Mouse (Mus musculus) heart, postnatal 14 days (tissue): ENCODE measurements around the gene Zfp426. TPM values are rescaled to one million over a fixed set of nuclear protein-coding genes. Genes with fewer than 3 reads are reported as not detected.

Experiments used
- DNase-seq, 2 experiments: peaks; one replicate each; pipeline ENCODE4 v3.0.0; 2021 to 2022
- intact Hi-C: fragments of 180-260 bp; cut with DNase I; formaldehyde crosslinking; loops from one replicate; pipeline ENCODE4 v1.15.1; 2025
- total RNA-seq, 2 experiments: library from RNA; stranded (reverse); gene quantifications; 2 replicates each; pipeline ENCODE4 v1.2.3; 2021

The Zfp426 gene
- total RNA-seq, 2 experiments from 2014 or later: 12.4 to 13.1 TPM

GRCm38 (mm10) chr9:20466761-20467442, 25.6 kb downstream of the Zfp426 start:
- peak; percentile 49 to 79 for DNase-seq
- intact Hi-C loops: loop anchor here (1.0 to 10.0 kb wide), 5 partner anchors 79 to 368 kb away; partner anchors contain the start of genes Fbxl12 and Ubl5

GRCm38 (mm10) chr9:20459377-20460317, 32.9 kb downstream of the Zfp426 start, which contains the start of gene Zfp26:
Zfp26 (minus strand) TSS chr9:20460162.
- peak; percentile 68 to 72 for DNase-seq

GRCm38 (mm10) chr9:20453647-20454046, 38.9 kb downstream of the Zfp426 start:
- intact Hi-C loops: no loop called here
- DNase-seq: no peak

More at GRCm38 (mm10) chr9:20459377-20460317, 32.9 kb downstream of the Zfp426 start, which contains the start of gene Zfp26:
- intact Hi-C loops: loop anchor here (1.0 to 10.0 kb wide), 4 partner anchors 74 to 375 kb away; partner anchors contain the start of genes Fbxl12, Ubl5 and Zfp560

DNA sequence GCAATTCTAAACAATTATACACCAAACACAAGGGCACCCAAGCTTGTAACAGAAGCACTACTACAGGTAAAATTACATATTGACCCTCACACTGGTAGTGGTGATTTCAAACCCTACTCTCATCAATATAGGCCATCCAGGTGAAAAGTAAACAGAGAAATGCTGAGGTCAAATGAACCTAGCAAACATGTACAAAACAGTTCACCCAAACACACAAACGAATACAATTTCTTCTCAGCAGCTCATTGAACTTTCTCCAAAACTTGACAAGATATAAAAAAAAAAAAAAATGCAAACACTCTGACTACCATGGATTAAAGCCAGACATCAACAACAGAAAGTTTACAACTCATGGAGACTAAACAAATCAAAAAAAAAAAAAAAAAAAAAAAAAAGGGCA, 41.1 kb downstream of the Zfp426 start:
- DNase-seq: no peak
- intact Hi-C loops: no loop called here

GRCm38 (mm10) chr9:20443183-20443783, 49.3 kb downstream of the Zfp426 start:
- no peak for DNase-seq
- intact Hi-C loops: no loop called here

DNA sequence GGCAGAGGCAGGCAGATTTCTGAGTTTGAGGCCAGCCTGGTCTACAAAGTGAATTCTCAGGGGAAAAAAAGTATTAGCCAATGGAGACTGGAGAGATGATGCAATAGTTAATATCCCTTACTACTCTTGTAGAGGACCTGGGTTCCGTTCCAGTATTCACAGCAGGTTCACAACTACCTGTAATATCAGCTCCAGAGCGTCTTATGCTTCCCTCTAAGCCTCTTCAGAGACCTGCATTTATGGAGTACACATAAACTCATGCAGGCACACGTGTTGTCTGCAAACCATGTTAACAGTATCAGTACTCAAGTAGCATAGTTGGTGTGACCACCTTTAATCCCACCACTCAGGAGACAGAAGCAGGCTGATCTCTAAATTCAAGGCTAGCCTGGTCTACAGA, 62.5 kb downstream of the Zfp426 start:
- intact Hi-C loops: no loop called here

More for the DNA sequence above, 62.5 kb downstream of the Zfp426 start:
- DNase-seq: no peak

Other genes starting within 250 kb of the Zfp426 start
- not detected for gene Olfr39, start 210.4 kb downstream of the Zfp426 start, total RNA-seq
- not detected for gene Olfr873, start 194.2 kb downstream of the Zfp426 start, total RNA-seq
- gene Olfr18, start 156.7 kb downstream of the Zfp426 start, total RNA-seq: not detected
- 10 to 100 TPM; 11.9 TPM for gene Zfp560, start 107.6 kb downstream of the Zfp426 start, total RNA-seq
- 10 to 100 TPM; 14.3 to 15.3 TPM for gene Zfp26, start 32.6 kb downstream of the Zfp426 start, total RNA-seq
- 10 to 100 TPM; 32.2 to 36.1 TPM for gene Zfp266, start 28.7 kb upstream of the Zfp426 start, total RNA-seq
- 1 to 10 TPM; 6.8 to 8.2 TPM for gene Zfp846, start 88.5 kb upstream of the Zfp426 start, total RNA-seq
- gene Ubl5, start 150.1 kb upstream of the Zfp426 start, total RNA-seq: 100 to 1,000 TPM; 226 to 229 TPM
- 10 to 100 TPM; 12.4 to 16.8 TPM for gene Fbxl12, start 152.0 kb upstream of the Zfp426 start, total RNA-seq
- gene Pin1, start 159.3 kb upstream of the Zfp426 start, total RNA-seq: 10 to 100 TPM; 17.7 to 17.8 TPM